Mouse (Mus musculus): ENCODE results near the gene Scyl1. TPM values are rescaled to one million over a fixed set of nuclear protein-coding genes. Genes with fewer than 3 reads are reported as not detected.

Gene Scyl1
- total RNA-seq, 2 experiments from 2014 or later = 75.6 to 75.9 TPM

DNA sequence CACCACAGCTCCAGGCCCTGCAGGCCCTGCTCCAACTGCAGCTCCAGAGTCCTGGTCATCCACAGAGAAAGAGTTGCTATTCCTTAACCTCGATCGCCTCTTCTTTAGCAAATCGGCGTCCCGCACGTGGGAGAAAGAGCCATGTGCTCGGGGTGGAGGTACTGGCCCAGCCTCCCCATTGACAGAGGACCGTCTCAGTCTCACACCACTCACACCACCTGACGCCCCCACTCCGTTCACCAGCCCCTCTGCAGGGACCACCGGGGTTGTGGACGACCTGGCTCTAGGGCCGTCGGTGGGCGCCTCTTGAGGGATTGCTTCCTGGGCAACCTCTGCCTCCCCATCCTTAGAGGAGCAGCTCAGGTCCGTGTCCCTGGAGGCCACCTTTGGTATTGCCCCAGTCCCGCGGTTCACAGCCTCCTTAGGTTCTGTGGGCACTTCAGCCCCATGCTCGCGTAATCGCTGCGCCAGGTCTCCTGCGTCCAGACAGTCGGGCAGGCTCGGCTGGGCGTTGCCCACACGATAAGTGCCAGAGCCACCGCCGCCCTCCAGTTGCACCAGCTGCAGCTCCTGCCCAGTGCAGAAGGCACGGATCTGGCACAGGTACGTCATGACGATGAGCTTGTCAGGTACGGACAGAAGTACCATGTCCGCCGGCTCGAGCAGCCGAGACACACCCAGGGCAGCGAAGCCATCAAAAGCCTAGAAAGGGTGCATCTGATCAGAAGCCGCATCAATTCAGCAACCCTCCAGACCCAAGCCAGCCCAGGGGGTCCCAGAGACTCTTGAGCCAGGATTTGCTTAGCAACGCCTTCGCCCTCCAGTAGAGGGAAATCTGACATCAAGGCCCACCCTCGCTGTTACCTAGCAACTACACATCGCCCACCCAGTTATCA is 55.2 kb downstream of the Scyl1 start:
- DNase-seq = peak; percentile 50 to 51

DNA sequence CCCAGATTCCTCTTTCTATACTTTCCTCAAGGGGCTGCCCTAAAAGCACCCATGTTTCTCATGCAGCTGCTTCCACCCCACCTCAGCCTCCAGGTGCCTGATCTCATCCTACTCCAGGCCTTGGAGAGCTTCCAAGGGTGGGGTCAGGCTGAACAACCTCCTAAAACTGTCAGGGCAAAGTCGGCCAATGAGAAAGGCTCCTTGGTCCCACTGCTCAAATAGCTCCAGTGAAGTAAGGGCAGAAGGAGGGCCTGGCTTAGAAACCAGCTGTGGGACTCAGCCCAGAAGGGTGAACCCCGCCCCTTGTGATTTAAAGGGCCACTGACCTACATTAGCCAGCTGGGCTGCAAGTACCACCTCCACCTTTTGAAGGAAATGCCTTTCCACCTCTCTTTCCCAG is 57.5 kb downstream of the Scyl1 start:
- DNase-seq = no peak

DNA sequence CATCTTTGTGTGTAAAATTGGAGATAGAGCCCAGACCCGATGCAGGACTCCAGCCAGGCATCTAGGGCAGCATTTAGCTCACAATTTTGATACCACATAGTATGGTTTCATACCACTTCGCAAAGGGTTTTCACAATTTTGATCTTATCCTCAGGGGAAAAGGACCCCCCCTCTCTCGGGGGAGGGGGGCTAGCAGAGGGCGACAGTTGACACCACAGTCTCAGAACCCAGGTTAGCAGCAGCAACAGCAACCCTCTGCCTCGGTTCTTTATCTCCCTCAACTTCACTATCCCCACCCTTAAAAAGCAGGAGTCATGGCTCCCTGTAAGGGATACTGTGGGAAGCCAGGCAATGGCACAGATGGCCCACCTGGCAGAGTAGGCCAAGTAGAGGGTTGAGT is 58.0 kb downstream of the Scyl1 start:
- DNase-seq = no peak

DNA sequence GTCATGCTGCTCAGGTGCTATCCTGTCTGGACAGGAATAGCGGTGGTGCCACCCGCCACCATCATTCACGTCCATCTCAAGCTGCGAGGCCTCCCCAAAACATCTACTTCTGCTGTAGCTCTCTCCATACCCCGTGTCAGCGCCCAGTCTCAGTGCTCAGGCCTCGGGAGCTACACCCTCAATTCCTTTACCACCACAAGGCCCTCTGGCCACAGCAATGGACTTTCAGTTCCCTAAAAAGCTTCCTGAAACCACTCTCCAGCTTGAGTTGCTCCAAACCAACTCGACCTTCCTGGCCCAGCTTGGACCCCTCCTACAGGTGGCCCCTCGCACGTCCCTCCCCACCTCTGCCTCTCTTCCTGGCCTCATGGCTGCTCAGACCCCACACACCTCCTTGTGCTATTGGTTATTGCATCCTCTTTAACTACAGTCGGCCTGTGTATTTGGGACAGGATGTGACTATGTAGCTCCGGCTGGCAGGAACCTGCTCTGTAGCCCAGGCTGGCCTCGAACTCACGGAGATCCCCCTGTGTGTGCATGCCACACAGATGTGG is 59.2 kb downstream of the Scyl1 start:
- no peak for DNase-seq

DNA sequence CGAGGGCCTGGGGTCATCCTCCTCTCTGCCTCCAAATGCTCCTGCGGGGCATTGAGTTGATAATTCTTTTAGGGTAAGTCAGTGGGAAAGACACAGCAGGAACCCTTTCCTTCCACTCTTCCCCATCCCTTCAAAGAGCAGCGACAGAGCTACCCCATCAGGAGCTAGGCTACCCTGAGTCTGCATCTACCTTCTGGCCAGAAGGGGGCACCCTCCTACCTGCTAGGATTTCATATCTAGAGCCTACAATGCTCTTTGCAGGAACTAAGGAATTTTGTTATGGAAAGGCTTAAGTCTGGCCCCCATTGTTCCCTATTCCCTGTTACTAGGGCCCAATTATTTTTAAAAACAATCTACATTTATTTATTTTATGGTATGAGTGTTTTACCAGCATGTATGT is 60.0 kb downstream of the Scyl1 start:
- DNase-seq = no peak

DNA sequence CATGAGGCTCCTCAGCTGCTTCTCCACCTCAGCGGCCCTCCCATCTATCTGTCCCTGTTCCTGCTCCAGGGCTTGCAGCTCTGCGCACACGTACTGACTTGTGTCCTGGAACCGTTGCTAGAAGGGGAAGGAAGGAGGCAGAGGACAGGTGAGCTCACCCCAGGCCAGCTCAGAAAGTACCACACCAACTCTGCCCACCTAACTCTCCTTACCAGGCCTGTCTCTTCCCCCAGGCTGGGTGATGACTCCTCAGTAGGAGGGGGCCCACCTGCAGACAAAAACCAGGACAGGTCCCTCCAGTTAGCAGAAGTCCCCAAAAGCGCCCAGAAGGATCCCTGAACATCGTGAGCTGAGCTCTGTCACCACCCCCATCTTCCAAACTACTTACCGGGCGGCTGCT is 60.6 kb downstream of the Scyl1 start:
- no peak for DNase-seq

DNA sequence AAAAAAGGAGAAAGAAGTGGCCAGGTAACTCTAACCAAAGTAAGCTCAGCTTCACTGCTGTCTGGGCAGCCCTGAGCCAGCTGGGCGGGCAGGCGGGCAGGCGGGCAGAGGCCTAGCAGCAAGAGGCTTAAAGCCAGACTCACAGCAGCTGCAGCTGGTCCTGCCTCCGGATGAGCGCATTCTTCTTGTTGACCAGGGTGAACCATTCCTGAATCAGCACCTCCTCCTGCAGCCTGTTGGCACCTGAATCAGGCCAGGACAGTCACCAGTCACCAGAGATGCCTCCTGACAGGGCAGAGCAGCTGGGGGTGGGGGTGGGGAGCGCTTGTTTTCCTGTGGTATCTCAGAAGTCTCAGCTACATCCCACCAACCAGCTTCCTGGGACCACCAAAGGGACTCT is 61.2 kb downstream of the Scyl1 start:
- DNase-seq = no peak

Other genes starting within 250 kb of the Scyl1 start
- gene Ovol1, start 210.8 kb downstream of the Scyl1 start, total RNA-seq (2021) = not detected
- gene Ap5b1, start 203.4 kb downstream of the Scyl1 start, total RNA-seq (2021) = 1 to 10 TPM; 5.8 to 7.0 TPM
- 10 to 100 TPM; 80.2 to 88.0 TPM for gene Rnaseh2c, start 169.5 kb downstream of the Scyl1 start, total RNA-seq (2021)
- gene Kat5, start 161.2 kb downstream of the Scyl1 start, total RNA-seq (2021) = 10 to 100 TPM; 80.1 to 91.1 TPM
- 10 to 100 TPM; 17.2 to 17.7 TPM for gene Rela, start 133.9 kb downstream of the Scyl1 start, total RNA-seq (2021)
- 10 to 100 TPM; 16.6 to 18.0 TPM for gene Sipa1, start 107.7 kb downstream of the Scyl1 start, total RNA-seq (2021)
- 10 to 100 TPM; 17.8 to 18.6 TPM for gene Map3k11, start 82.7 kb downstream of the Scyl1 start, total RNA-seq (2021)
- 10 to 100 TPM; 61.9 to 68.5 TPM for gene Pcnx3, start 82.5 kb downstream of the Scyl1 start, total RNA-seq (2021)
- not detected for gene Kcnk7, start 67.1 kb downstream of the Scyl1 start, total RNA-seq (2021)
- 10 to 100 TPM; 13.7 to 14.2 TPM for gene Ehbp1l1, start 45.1 kb downstream of the Scyl1 start, total RNA-seq (2021)
- gene Fam89b, start 41.8 kb downstream of the Scyl1 start, total RNA-seq (2021) = 10 to 100 TPM; 24.1 to 29.4 TPM
- gene Ltbp3, start 30.5 kb downstream of the Scyl1 start, total RNA-seq (2021) = 10 to 100 TPM; 24.9 to 28.0 TPM
- gene Frmd8, start 103.9 kb upstream of the Scyl1 start, total RNA-seq (2021) = 10 to 100 TPM; 13.5 to 14.2 TPM
- gene Slc25a45, start 106.4 kb upstream of the Scyl1 start, total RNA-seq (2021) = 1 to 10 TPM; 2.5 to 2.7 TPM
- gene Tigd3, start 122.7 kb upstream of the Scyl1 start, total RNA-seq (2021) = 1 to 10 TPM; 1.9 to 2.2 TPM
- 100 to 1,000 TPM in 1 of 2 experiments, 10 to 100 TPM in 1; 92.0 to 108 TPM for gene Dpf2, start 141.6 kb upstream of the Scyl1 start, total RNA-seq (2021)
- gene Cdc42ep2, start 153.4 kb upstream of the Scyl1 start, total RNA-seq (2021) = 1 to 10 TPM; 4.4 to 5.5 TPM
- 1 to 10 TPM; 5.3 to 5.5 TPM for gene Pola2, start 192.8 kb upstream of the Scyl1 start, total RNA-seq (2021)
- not detected for gene Slc22a20, start 214.7 kb upstream of the Scyl1 start, total RNA-seq (2021)
- 10 to 100 TPM; 20.5 to 26.0 TPM for gene Capn1, start 244.5 kb upstream of the Scyl1 start, total RNA-seq (2021)